Mouse (Mus musculus) thymus, adult 2 months (tissue): ENCODE results near the gene Inpp5f. TPM values are rescaled to one million over a fixed set of nuclear protein-coding genes. Genes with fewer than 3 reads are reported as not detected.

Experiments used
- DNase-seq: peaks from one replicate; pipeline ENCODE4 v3.0.0; 2021
- H3K27ac ChIP-seq: fragments of 200-500 bp; 2 replicates; pipeline ENCODE4 v1.5.1; 2012; ENCODE audit warnings: low read length, control low read depth; ENCODE audit not compliant: control insufficient read depth, insufficient read depth
- H3K27me3 ChIP-seq: fragments of 200-500 bp; 2 replicates; pipeline ENCODE4 v1.6.1; 2012; ENCODE audit warnings: mild to moderate bottlenecking, low read length, moderate library complexity, mixed read lengths; ENCODE audit not compliant: control insufficient read depth, insufficient read depth
- H3K36me3 ChIP-seq: fragments of 200-500 bp; 2 replicates; pipeline ENCODE4 v1.6.1; 2012; ENCODE audit warnings: mild to moderate bottlenecking, low read length, moderate library complexity; ENCODE audit not compliant: control insufficient read depth, insufficient read depth
- H3K4me1 ChIP-seq: fragments of 200-500 bp; replicated peaks from 2 replicates; pipeline ENCODE4 v1.6.1; 2012; ENCODE audit warnings: low read length; ENCODE audit not compliant: control insufficient read depth, insufficient read depth
- H3K4me3 ChIP-seq: fragments of 200-500 bp; 2 replicates; pipeline ENCODE4 v1.5.1; 2012; ENCODE audit warnings: mild to moderate bottlenecking, low read length, control low read depth, moderate library complexity; ENCODE audit not compliant: control insufficient read depth, insufficient read depth
- CTCF ChIP-seq: fragments of 200-500 bp; IDR thresholded peaks from 2 replicates; pipeline ENCODE4 v1.5.1; 2012; ENCODE audit warnings: mild to moderate bottlenecking, control low read depth, low read length, moderate library complexity, borderline replicate concordance; ENCODE audit not compliant: control insufficient read depth, poor library complexity, insufficient read depth; ENCODE audit errors: extremely low read depth
- POLR2A ChIP-seq: fragments of 200-500 bp; IDR thresholded peaks from 2 replicates; pipeline ENCODE4 v1.6.1; 2012; ENCODE audit warnings: mild to moderate bottlenecking, low read length, control low read depth, moderate library complexity; ENCODE audit not compliant: control insufficient read depth, poor library complexity, insufficient read depth; ENCODE audit errors: extremely low read depth
- WGBS: fragments of 180-500 bp; shearing (Covaris S2); methylation state at CpG from one replicate; pipeline ENCODE4 v1.1.7; 2018; 5-methylcytosine and 5-hydroxymethylcytosine counted together
- polyA plus RNA-seq: library from polyadenylated mRNA; depleted of rRNA; stranded (reverse); fragments of >200 nt; gene quantifications from 2 replicates; pipeline ENCODE4 v1.2.3, GENCODE M21; 2012

Inpp5f gene
- polyA plus RNA-seq, 1 experiment, result 3.8 TPM

DNA sequence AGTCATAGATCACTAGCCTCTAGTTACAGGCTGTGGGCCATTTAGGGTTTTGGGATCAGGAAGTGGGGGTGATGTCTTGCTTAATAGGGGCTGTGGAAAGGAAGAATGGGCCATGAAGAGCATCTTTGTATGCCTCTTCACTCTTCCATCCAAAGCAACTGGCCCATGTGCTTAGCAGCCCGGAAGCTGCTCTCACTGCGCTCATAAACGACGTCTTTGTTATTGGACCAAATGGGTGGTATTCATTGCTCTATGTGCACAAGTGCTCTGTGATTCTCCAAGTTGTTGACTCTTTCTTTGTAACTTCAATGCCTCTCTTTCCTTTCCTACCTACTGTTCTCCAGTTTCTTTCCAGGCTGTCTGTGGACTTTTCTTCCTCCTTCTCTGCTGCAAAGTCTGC lies 39.1 kb upstream of the Inpp5f start:
- Histone ChIP-seq H3K4me3 (no peak overlapping the region), H3K27me3 (no peaks in the 10 kb centered on the region), H3K27ac (no peak overlapping the region), H3K36me3 (no peaks in the 10 kb centered on the region), H3K4me1 (0 out of 2 replicates have a peak, but pooled peaks cover 2% of the 10 kb centered on the region)
- TF ChIP-seq POLR2A (no peak), CTCF (no peak)
- WGBS, result 97% methylated on average over 4 of the region's 4 CpGs
- DNase-seq, result no peak

DNA sequence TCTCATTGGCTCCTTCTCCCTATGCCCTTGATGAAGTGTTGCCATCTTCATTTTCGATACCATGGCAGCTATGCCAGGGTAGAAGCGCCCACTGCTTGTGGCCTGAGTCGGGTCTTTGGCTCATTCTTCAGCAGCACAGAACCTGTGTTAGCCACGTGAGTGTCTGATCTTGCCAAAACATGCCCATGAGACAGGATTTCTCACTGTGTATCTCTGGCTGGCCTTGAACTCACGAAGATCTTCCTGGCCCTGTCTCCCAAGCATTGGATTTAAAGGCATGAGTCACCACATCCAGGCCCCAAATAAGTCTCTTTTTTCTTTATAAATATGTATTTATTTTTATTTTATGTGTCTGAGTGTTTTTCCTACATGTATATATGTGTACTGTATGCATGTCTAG lies 35.9 kb upstream of the Inpp5f start:
- H3K36me3 ChIP-seq, result no peaks in the 10 kb centered on the region
- WGBS, result 96% methylated on average over 5 of the region's 5 CpGs
- no peaks in the 10 kb centered on the region for H3K27me3 ChIP-seq
- no peak overlapping the region for H3K4me3 ChIP-seq
- TF ChIP-seq CTCF, result no peak
- no peak for TF ChIP-seq POLR2A
- peaks cover 6% of the 10 kb centered on the region for H3K4me1 ChIP-seq
- DNase-seq, result no peak
- H3K27ac ChIP-seq, result no peak overlapping the region

GRCm38 (mm10) chr7:128575794-128576193 lies 35.3 kb upstream of the Inpp5f start:
- DNase-seq, result no peak
- Histone ChIP-seq H3K4me1 (peaks cover 4% of the 10 kb centered on the region), H3K4me3 (no peak overlapping the region), H3K36me3 (no peaks in the 10 kb centered on the region), H3K27me3 (no peaks in the 10 kb centered on the region), H3K27ac (no peak overlapping the region)
- WGBS, result 88% methylated on average over 2 of the region's 2 CpGs
- TF ChIP-seq CTCF (no peak), POLR2A (no peak)

GRCm38 (mm10) chr7:128577607-128578006 lies 33.5 kb upstream of the Inpp5f start:
- Histone ChIP-seq H3K27ac (no peak overlapping the region), H3K4me1 (peaks cover 4% of the 10 kb centered on the region), H3K27me3 (no peaks in the 10 kb centered on the region), H3K36me3 (no peaks in the 10 kb centered on the region), H3K4me3 (no peak overlapping the region)
- TF ChIP-seq CTCF (no peak), POLR2A (no peak)
- DNase-seq, result no peak
- WGBS, result 73% methylated on average over 1 of the region's 1 CpGs

DNA sequence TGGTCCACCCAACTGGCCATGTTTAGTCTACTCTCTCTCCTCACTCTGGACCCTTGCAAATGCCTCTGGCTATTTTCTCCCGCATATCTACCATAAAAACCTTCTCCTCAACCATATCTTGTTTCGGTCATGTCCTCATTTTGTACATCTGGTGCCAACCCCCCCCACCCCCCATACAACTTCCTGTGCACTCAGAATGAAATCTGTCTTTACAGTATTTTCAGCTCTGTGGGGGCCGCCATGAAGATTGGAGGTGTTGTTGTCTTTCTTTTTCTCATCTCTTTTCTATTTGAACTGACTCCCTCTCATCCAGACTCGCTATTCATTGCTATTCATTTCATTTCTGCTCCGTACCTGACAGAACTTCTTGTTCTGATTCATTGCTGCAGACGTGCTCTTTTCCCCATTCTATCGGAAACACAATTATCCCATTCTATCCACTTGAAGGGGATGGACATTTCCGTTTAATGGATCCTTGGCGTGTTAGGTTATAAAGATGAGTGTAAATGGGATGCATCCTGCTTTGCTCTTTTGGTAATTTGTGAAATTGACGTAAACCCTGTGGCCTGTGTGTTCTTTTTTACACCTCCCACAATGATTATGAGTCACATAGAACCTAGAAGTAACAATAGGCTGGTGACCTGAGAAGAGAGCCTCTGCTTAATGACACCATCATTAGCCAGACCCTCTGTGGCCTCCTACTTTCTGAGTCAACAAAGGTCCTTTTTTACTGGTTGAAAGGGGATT lies 32.8 kb upstream of the Inpp5f start:
- no peak for DNase-seq
- TF ChIP-seq POLR2A (no peak), CTCF (no peak)
- H3K27ac ChIP-seq, result no peak overlapping the region
- no peak overlapping the region for H3K4me3 ChIP-seq
- 90% methylated on average over 10 of the region's 10 CpGs for whole genome bisulfite sequencing
- H3K36me3 ChIP-seq, result no peaks in the 10 kb centered on the region
- peaks cover 4% of the 10 kb centered on the region for H3K4me1 ChIP-seq
- H3K27me3 ChIP-seq, result no peaks in the 10 kb centered on the region

DNA sequence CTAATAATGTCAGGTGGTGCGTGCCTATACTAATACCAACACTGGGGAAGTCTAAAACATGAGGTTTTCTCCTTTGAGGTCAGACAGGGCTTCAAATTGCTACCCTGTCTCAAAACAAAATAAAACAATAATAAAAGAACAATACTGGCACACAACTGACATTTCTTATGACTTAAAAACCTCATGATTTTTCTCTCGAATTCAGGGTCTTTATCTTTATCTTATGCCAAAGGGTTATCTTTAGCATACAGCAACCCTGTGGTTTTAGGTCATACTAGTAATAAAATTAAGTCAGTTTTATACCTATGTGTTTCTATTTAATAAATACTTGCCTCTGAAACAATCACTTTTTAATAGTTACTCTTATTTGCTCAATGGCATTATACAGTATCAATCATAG lies 31.7 kb upstream of the Inpp5f start:
- no peak for DNase-seq
- no peaks in the 10 kb centered on the region for H3K27me3 ChIP-seq
- WGBS, result 91% methylated on average over 2 of the region's 2 CpGs

GRCm38 (mm10) chr7:128580318-128580717 lies 30.8 kb upstream of the Inpp5f start:
- WGBS, result 95% methylated on average over 6 of the region's 6 CpGs
- no peak for TF ChIP-seq POLR2A
- no peak for TF ChIP-seq CTCF
- DNase-seq, result no peak
- H3K4me1 ChIP-seq, result peaks cover 4% of the 10 kb centered on the region
- H3K36me3 ChIP-seq, result no peaks in the 10 kb centered on the region
- no peaks in the 10 kb centered on the region for H3K27me3 ChIP-seq
- H3K4me3 ChIP-seq, result no peak overlapping the region
- H3K27ac ChIP-seq, result no peak overlapping the region

More for the DNA sequence above, 31.7 kb upstream of the Inpp5f start:
- H3K27ac ChIP-seq, result no peak overlapping the region
- H3K36me3 ChIP-seq, result no peaks in the 10 kb centered on the region
- peaks cover 4% of the 10 kb centered on the region for H3K4me1 ChIP-seq
- TF ChIP-seq POLR2A (no peak), CTCF (no peak)
- no peak overlapping the region for H3K4me3 ChIP-seq
